Mouse (Mus musculus) heart, postnatal 36 days (tissue): Measurements from ENCODE around the gene Klhl6. TPM values are rescaled to one million over a fixed set of nuclear protein-coding genes. Genes with fewer than 3 reads are reported as not detected.
"Not testable (repeated sequence)": the region's sequence is repeated elsewhere in the genome, so short reads cannot be mapped to it uniquely, and the experiment has no call there.

Source experiments
- DNase-seq, 2 experiments: peaks; one replicate each; pipeline ENCODE4 v3.0.0; 2021 to 2022
- intact Hi-C: fragments of 180-260 bp; cut with DNase I; formaldehyde crosslinking; loops from one replicate; pipeline ENCODE4 v1.15.1; 2025
- total RNA-seq, 2 experiments: library from RNA; stranded (reverse); gene quantifications; 2 replicates each; pipeline ENCODE4 v1.2.3; 2021

Gene Klhl6
- total RNA-seq: 1 to 10 TPM; 5.3 to 6.3 TPM

DNA sequence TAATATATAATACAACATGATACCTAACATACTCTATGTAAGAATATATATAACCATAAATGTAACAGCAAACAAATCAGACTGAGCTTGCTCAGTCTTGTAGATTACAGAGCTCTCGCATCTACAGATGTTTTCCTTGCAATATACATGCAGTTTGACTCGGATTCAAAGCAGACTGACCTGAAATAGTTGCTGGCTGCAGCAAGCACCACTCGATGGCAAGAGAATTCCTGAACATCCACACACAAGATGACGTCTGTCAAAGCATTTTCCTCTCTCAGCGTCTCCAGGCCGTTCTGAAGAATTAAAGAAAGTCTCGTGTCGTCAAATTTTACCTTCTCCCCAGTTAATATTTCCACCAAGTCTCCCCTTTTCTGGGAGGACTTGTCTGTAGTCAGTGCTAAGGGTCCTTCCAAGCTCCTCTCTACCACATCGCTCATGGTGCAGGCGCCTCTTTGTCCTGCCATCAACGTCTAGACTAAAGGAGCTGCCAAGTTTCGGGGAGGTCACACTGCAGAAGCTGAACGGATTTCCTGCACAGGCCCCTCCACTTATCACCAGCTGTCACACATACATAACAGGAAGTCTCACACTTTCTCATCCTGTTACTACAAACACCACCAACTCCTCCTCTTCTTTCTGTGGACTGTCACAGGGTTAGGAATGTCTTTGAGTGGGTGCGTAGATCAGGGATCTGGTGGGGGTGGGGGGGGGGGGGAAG, at the start of gene Klhl6:
Gene Klhl6 (minus strand): TSS at position 501 of the 721 bp plus-strand sequence.
- intact Hi-C loops: loop anchor here (2.0 to 5.0 kb wide), 2 partner anchors 76 to 115 kb away; partner anchors contain the start of gene Klhl24
- DNase-seq: peak; percentile 65 to 70

DNA sequence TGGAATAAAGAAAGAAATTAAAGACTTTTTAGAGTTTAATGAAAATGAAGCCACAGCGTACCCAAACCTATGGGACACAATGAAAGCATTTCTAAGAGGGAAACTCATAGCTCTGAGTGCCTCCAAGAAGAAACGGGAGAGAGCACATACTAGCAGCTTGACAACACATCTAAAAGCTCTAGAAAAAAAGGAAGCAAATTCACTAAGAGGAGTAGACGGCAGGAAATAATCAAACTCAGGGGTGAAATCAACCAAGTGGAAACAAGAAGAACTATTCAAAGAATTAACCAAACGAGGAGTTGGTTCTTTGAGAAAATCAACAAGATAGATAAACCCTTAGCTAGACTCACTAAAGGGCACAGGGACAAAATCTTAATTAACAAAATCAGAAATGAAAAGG, 44.4 kb upstream of the Klhl6 start:
- DNase-seq, intact Hi-C loops: not testable (repeated sequence)

- intact Hi-C loops: no loop called here
- no peak for DNase-seq
Observed at GRCm38 (mm10) chr16:20022821-20023220, 40.0 kb upstream of the Klhl6 start.

DNA sequence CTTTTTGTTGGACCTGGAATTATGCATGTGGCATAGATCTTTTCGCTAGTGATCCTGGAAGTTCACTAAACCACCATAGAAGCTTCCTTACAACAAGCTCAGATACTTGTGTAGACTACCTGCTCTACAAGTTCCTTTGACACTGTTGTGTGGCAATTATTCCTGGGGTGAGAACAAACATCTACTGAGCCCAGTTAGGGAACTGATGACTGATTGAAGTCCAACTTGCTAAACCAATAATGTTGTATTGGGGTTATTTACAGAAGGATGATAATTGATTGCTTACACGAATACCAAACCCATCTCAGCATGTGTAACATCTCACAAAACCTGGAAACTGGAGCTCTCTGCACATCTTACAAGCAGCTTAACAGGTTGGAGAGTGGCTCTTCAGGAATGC, 39.0 kb upstream of the Klhl6 start:
- no peak for DNase-seq
- intact Hi-C loops: no loop called here

- DNase-seq: no peak
- intact Hi-C loops: no loop called here
Observed at GRCm38 (mm10) chr16:20012647-20013046, 29.8 kb upstream of the Klhl6 start.

GRCm38 (mm10) chr16:20006066-20006465, 23.2 kb upstream of the Klhl6 start:
- intact Hi-C loops: no loop called here
- no peak for DNase-seq

- DNase-seq, intact Hi-C loops: not testable (repeated sequence)
Observed at GRCm38 (mm10) chr16:20000286-20000685, 17.4 kb upstream of the Klhl6 start.

DNA sequence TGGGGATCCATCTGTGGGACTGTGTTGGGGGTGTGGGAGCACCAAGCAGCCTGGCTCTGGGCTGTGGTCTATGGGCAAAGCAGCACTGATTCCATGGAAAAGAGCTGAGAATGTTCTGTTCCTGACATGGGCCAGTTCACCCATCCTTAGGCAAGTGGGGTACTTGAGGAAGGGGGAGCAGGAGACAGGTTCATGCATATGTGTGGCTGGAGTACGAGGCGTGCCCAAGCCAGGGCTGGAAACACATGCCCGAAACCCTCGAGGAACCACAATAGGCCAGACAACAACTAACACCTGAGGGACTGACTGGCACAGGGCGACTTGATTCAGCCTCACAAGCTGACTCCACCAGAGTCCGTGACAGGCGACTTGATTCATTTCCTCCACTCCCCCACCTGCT, 14.8 kb upstream of the Klhl6 start:
- intact Hi-C loops: no loop called here
- no peak for DNase-seq

DNA sequence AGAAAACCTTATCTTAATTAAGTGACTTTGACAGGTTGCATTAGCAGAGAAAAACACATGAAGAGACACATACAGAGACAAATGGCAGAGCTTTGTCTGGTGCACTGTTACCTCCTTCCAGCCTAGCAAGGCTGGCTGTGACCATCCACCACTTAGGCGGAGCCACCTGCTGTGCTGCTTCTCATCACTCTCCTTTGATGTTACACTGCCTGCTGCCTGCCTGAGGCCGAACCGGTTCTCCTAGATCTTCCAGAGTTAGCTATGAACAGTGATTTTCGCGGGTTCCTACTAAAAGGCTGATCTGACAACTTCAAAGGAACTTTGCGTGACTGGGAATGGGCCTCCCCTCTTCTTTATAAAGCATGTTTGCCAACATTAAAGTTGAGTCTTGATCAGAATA, 14.1 kb upstream of the Klhl6 start:
- intact Hi-C loops, DNase-seq: not testable (repeated sequence)

GRCm38 (mm10) chr16:19995818-19996217, 13.0 kb upstream of the Klhl6 start:
- DNase-seq: no peak
- intact Hi-C loops: no loop called here

- DNase-seq: no peak
- intact Hi-C loops: no loop called here
Observed at GRCm38 (mm10) chr16:19993278-19993677, 10.4 kb upstream of the Klhl6 start.

DNA sequence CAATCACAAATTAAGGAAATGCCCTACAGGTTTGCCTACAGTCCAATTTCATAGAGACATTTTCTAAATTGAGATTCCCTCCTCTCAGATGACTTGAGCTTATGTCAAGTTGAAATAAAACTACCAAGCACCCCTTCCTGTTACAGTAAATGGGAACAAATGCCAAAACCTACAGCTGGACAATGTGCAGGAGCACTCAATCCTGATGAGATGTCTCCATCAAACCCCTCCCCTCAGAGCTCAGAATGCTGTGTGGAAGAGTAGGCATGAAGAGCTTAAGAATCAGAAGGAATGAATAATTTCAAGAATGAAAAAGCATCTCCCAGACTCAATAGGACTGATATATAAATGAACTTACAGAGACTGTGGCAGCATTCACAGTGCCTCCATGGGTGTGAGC, 7.7 kb upstream of the Klhl6 start:
- intact Hi-C loops: no loop called here
- DNase-seq: no peak

DNA sequence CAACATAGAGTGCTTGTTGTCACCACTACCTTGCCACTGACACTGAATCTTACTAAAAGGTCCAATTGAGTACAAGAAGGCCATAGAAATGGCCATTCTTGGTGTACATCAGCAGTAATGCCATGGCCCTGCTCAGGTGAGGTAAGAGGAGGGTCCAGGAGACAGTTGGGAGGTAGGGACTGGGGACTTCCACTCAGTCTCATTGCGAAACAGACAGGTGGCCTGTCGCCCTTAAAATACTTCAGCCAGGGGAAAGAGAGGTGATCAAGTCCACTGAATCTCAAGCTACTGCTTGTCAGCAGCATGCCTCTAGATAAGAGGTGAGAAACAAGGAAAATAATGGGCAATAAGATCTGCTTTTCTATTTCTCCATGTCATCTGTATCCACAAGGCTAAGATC, 4.8 kb upstream of the Klhl6 start:
- intact Hi-C loops: no loop called here
- no peak for DNase-seq

GRCm38 (mm10) chr16:19984884-19985643, 2.2 kb upstream of the Klhl6 start:
- DNase-seq: no peak
- intact Hi-C loops: loop anchor here (5.0 kb wide), 1 partner anchor 112 kb away; the partner anchor contains the start of gene Klhl24

DNA sequence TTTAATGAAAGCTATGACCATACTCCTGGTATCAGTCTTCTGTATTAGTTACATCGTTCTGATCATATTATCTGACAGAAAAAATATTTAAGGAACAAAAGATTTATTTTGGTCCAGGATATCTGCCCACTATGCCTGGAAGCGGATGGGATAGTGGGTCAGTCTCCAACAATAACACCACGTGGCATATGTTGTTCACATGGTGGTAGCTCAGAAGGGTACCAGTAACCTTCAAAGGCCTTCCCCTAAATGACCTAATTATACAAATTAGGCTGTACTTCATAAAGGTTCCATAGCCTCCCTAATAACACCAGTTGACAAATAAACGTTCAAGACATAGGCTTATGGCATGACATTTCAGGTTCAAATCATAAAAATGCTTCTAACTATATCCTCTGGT, 722 bp upstream of the Klhl6 start:
- intact Hi-C loops: loop anchor here (2.0 to 5.0 kb wide), 2 partner anchors 77 to 114 kb away; partner anchors contain the start of gene Klhl24
- no peak for DNase-seq

- DNase-seq: no peak
- intact Hi-C loops: loop anchor here (2.0 to 5.0 kb wide), 2 partner anchors 75 to 116 kb away; partner anchors contain the start of gene Klhl24
Observed at GRCm38 (mm10) chr16:19981684-19982083, 1.2 kb downstream of the Klhl6 start.

- DNase-seq: no peak
- intact Hi-C loops: loop anchor here (5.0 kb wide), 1 partner anchor 116 kb away; the partner anchor contains the start of gene Klhl24
Observed at GRCm38 (mm10) chr16:19981006-19981405, 1.8 kb downstream of the Klhl6 start.

DNA sequence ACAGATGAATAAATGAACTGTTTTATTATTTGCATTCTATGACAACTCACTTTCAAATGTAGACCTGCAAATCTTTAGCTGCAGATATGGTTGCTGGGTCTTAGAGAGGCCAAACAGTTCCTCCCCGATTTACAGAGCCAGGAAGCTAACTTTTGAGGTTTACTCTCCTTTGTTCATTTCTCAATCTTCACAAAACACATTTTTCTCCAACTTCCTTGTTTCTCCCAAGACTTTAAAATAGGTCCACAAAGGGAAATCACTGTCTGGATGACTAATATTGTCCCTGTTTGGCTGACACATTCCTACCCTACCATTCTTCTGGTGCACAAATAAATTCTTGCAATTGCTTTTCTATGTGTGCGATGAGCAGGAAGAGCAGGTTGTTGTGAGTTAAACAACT, 3.1 kb downstream of the Klhl6 start:
- DNase-seq: no peak
- intact Hi-C loops: loop anchor here (5.0 kb wide), 1 partner anchor 118 kb away; the partner anchor contains the start of gene Klhl24

- DNase-seq: no peak
- intact Hi-C loops: no loop called here
Observed at GRCm38 (mm10) chr16:19977282-19977681, 5.6 kb downstream of the Klhl6 start.

GRCm38 (mm10) chr16:19976825-19977224, 6.0 kb downstream of the Klhl6 start:
- intact Hi-C loops: no loop called here
- no peak for DNase-seq

- no peak for DNase-seq
- intact Hi-C loops: no loop called here
Observed at GRCm38 (mm10) chr16:19975432-19975831, 7.4 kb downstream of the Klhl6 start.

GRCm38 (mm10) chr16:19973480-19973879, 9.4 kb downstream of the Klhl6 start:
- no peak for DNase-seq
- intact Hi-C loops: no loop called here
